Mouse (Mus musculus): ENCODE measurements around the gene Gas7.

DNA sequence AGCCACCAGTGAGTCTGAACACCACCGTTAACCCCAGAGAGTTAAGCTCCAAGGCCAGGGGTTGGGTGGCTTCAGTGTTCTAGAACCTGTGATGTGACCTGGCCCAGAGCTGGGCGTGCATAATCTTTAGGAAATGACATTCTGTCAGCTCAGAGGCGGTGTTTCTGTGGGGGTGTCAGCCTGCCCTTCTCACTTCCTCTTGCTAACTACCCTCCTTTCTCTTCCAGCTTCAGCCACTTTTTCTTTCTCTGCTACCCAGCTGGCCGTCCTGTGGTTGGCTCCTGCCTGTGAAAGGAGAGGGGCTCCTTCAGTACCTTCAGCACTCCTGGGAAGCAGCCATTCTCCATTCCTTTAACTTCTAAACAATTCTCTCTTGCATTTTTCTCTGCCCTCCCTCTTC lies 24.3 kb downstream of the Gas7 start:
- TF ChIP-seq CTCF (IDR thresholded peaks at IDR 0.05; ENCODE audit: extremely low read depth, insufficient read depth, low read length) (no peak), POLR2A (IDR thresholded peaks at IDR 0.05; ENCODE audit: extremely low read depth, insufficient read depth, low read length) (no peak)
